Mouse (Mus musculus) intestine, postnatal 0 days (tissue): Measurements from ENCODE around the gene Farp2. TPM values are rescaled to one million over a fixed set of nuclear protein-coding genes. Genes with fewer than 3 reads are reported as not detected.

Source experiments
- ATAC-seq: fragments of 200-750 bp; cut with Nextera tagmentation; 2 replicates; pipeline ENCODE4 v1.8.0; 2017; ENCODE audit warnings: mild to moderate bottlenecking, moderate TSS enrichment, moderate library complexity
- H3K27ac ChIP-seq: fragments of 300-500 bp; sonication (generic); 2 replicates; pipeline ENCODE4 v1.5.1; 2014; ENCODE audit warnings: mild to moderate bottlenecking, low read depth, low read length, moderate library complexity
- H3K27me3 ChIP-seq: fragments of 300-500 bp; sonication (generic); replicated peaks from 2 replicates; pipeline ENCODE4 v1.6.1; 2014; ENCODE audit warnings: low read length, mixed read lengths; ENCODE audit not compliant: control insufficient read depth, insufficient read depth
- H3K36me3 ChIP-seq: fragments of 300-500 bp; sonication (generic); 2 replicates; pipeline ENCODE4 v1.6.1; 2014; ENCODE audit warnings: mild to moderate bottlenecking, moderate library complexity; ENCODE audit not compliant: control insufficient read depth, insufficient read depth
- H3K4me1 ChIP-seq: fragments of 300-500 bp; sonication (generic); replicated peaks from 2 replicates; pipeline ENCODE4 v1.6.1; 2014; ENCODE audit warnings: antibody characterized with exemption, low read length, mixed read lengths; ENCODE audit not compliant: control insufficient read depth, insufficient read depth
- H3K4me2 ChIP-seq: fragments of 300-500 bp; sonication (generic); replicated peaks from 2 replicates; pipeline ENCODE4 v1.6.1; 2014; ENCODE audit warnings: low read depth, mild to moderate bottlenecking, moderate library complexity
- H3K4me3 ChIP-seq: fragments of 300-500 bp; sonication (generic); 2 replicates; pipeline ENCODE4 v1.5.1; 2014; ENCODE audit warnings: low read depth, low read length
- H3K9ac ChIP-seq: fragments of 300-500 bp; sonication (generic); 2 replicates; pipeline ENCODE4 v1.6.1; 2014; ENCODE audit warnings: mild to moderate bottlenecking, low read depth, low read length
- H3K9me3 ChIP-seq: fragments of 300-500 bp; sonication (generic); 2 replicates; pipeline ENCODE4 v1.6.1; 2016; ENCODE audit warnings: mixed run types; ENCODE audit not compliant: control insufficient read depth
- CTCF ChIP-seq: sonication (generic); IDR thresholded peaks from 2 replicates; pipeline ENCODE4 v1.5.1; 2016; ENCODE audit warnings: low read depth, mild to moderate bottlenecking, control low read depth, antibody characterized with exemption, moderate library complexity
- WGBS: fragments of 180-500 bp; shearing (Covaris S2); extraction: QIAGEN DNeasy Blood & Tissue Kit; methylation state at CpG from one replicate; pipeline ENCODE4 v1.1.7; 2014; 5-methylcytosine and 5-hydroxymethylcytosine counted together
- polyA plus RNA-seq: library from polyadenylated mRNA; unstranded; fragments of >200 nt; fragmentation: Nextera tagmentation; extraction: Ambion mirVana; gene quantifications from 2 replicates; pipeline ENCODE4 v1.2.1, GENCODE M21; 2015

Farp2 gene
- polyA plus RNA-seq, 1 experiment from 2014 or later = 5.3 TPM

GRCm38 (mm10) chr1:93543196-93543595 lies 31.3 kb downstream of the Farp2 start:
- ATAC-seq = no peak
- Histone ChIP-seq H3K4me2 (no peak overlapping the region), H3K36me3 (no peaks in the 10 kb centered on the region), H3K9me3 (no peaks in the 10 kb centered on the region), H3K9ac (no peak overlapping the region), H3K27me3 (no peaks in the 10 kb centered on the region), H3K4me3 (no peak overlapping the region), H3K27ac (no peak overlapping the region), H3K4me1 (no peaks in the 10 kb centered on the region)
- peak; percentile 47 for TF ChIP-seq CTCF
- 77% methylated on average over 2 of the region's 2 CpGs for WGBS

DNA sequence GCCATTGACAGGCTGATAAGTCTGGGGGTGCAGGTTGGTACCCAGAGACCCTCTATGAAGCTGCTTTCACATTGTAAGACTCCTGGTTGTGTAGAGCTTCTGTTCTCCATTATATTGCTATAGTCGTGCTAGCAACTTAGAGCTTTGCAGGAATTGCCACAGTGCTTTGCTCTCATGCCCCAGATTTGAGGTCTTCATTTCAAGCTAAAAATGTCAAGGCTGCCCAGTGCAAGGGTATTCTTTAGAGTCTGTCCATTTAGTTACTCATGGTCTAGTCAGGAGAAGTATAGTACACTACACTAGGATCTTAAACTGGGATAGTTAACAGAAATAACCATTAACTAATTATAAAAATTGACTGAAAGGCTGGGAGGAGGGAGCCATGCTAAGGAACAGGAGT lies 35.4 kb downstream of the Farp2 start:
- H3K9ac ChIP-seq = no peak overlapping the region
- H3K36me3 ChIP-seq = 0 out of 2 replicates have a peak, but pooled peaks cover 2% of the 10 kb centered on the region
- no peaks in the 10 kb centered on the region for H3K9me3 ChIP-seq
- no peaks in the 10 kb centered on the region for H3K27me3 ChIP-seq
- H3K27ac ChIP-seq = no peak overlapping the region
- ATAC-seq = no peak
- no peak overlapping the region for H3K4me3 ChIP-seq
- no peak overlapping the region for H3K4me2 ChIP-seq
- H3K4me1 ChIP-seq = no peaks in the 10 kb centered on the region
- WGBS = 87% methylated on average over 1 of the region's 1 CpGs
- no peak for TF ChIP-seq CTCF

GRCm38 (mm10) chr1:93551427-93551826 lies 39.5 kb downstream of the Farp2 start:
- Histone ChIP-seq H3K27ac (no peak overlapping the region), H3K9ac (no peak overlapping the region), H3K4me1 (no peaks in the 10 kb centered on the region), H3K4me3 (no peak overlapping the region), H3K36me3 (peaks cover 2% of the 10 kb centered on the region; the same call in 1 of the 2 replicates), H3K4me2 (no peak overlapping the region), H3K9me3 (no peaks in the 10 kb centered on the region), H3K27me3 (no peaks in the 10 kb centered on the region)
- ATAC-seq = no peak
- TF ChIP-seq CTCF = no peak
- whole genome bisulfite sequencing = 75% methylated on average over 5 of the region's 5 CpGs

DNA sequence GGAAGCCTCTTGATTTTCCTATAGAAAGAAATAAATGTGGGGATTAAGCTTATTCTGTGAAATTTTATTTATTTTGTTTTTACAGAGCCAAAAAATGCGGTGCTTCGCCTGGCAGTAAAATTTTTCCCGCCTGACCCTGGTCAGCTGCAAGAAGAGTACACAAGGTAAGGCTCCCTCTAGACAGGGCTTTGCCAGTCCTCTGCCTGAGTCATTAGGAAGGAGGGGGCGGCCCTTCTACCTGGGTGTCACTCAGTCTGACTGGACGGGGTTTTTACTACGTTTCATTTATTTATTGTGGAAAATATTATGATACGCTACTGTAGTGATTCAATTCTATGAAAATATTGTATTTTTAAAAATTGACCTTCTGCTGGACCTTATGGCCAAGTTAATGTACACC lies 51.3 kb downstream of the Farp2 start:
- Histone ChIP-seq H3K9ac (no peak overlapping the region), H3K4me1 (peaks cover 6% of the 10 kb centered on the region; the same call in 1 of the 2 replicates), H3K27me3 (no peaks in the 10 kb centered on the region), H3K9me3 (no peaks in the 10 kb centered on the region), H3K4me3 (no peak overlapping the region), H3K4me2 (no peak overlapping the region), H3K36me3 (peaks cover 8% of the 10 kb centered on the region; the same call in 1 of the 2 replicates), H3K27ac (no peak overlapping the region)
- TF ChIP-seq CTCF = no peak
- WGBS = 47% methylated on average over 7 of the region's 7 CpGs
- ATAC-seq = no peak

- Histone ChIP-seq H3K27ac (no peak overlapping the region), H3K27me3 (no peaks in the 10 kb centered on the region), H3K4me3 (no peak overlapping the region), H3K4me1 (peaks cover 6% of the 10 kb centered on the region; the same call in 1 of the 2 replicates), H3K36me3 (peaks cover 8% of the 10 kb centered on the region; the same call in 1 of the 2 replicates), H3K9ac (no peak overlapping the region), H3K9me3 (no peaks in the 10 kb centered on the region), H3K4me2 (no peak overlapping the region)
- no peak for TF ChIP-seq CTCF
- no peak for ATAC-seq
- 33% methylated on average over 1 of the region's 1 CpGs for WGBS
These were observed 51.8 kb downstream of the Farp2 start for GRCm38 (mm10) chr1:93563649-93564048.

- Histone ChIP-seq H3K4me1 (peaks cover 6% of the 10 kb centered on the region; the same call in 1 of the 2 replicates), H3K9me3 (no peaks in the 10 kb centered on the region), H3K9ac (no peak overlapping the region), H3K4me3 (no peak overlapping the region), H3K27ac (no peak overlapping the region), H3K36me3 (peaks cover 8% of the 10 kb centered on the region; the same call in 1 of the 2 replicates), H3K4me2 (no peak overlapping the region), H3K27me3 (no peaks in the 10 kb centered on the region)
- ATAC-seq = no peak
- 57% methylated on average over 3 of the region's 3 CpGs for WGBS
- no peak for TF ChIP-seq CTCF
These were observed 52.9 kb downstream of the Farp2 start for GRCm38 (mm10) chr1:93564781-93565180.

DNA sequence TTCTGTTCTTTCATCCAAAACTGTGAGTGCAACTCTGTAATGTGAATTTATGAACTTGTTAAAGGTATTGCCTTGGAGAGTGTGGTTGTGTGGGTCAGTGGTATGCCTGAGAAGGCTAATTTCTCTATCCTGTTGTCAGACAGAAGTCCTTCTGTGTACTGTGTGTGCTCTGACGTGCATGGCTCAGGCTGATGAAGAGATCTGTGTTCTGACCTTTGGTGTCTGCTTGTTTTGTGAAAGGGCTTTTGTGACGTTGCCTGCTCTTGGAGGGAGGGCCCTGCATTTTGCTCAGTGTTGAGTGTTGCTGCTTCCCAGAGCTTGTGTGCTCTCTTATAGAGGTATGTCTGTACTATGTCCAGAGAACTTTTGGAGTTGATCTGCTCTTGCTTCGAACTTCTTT lies 55.1 kb downstream of the Farp2 start:
- Histone ChIP-seq H3K27ac (0 out of 2 replicates have a peak overlapping the region, but pooled peaks have one; percentile 0), H3K9me3 (no peaks in the 10 kb centered on the region), H3K4me1 (peaks cover 6% of the 10 kb centered on the region; the same call in 1 of the 2 replicates), H3K9ac (no peak overlapping the region), H3K4me3 (no peak overlapping the region), H3K27me3 (no peaks in the 10 kb centered on the region), H3K4me2 (no peak overlapping the region), H3K36me3 (peaks cover 19% of the 10 kb centered on the region; the same call in 1 of the 2 replicates)
- WGBS = 42% methylated on average over 3 of the region's 3 CpGs
- peak; percentile 52; the same call in 1 of the 2 replicates for ATAC-seq
- no peak for TF ChIP-seq CTCF
